Mouse (Mus musculus) adipocyte (in vitro differentiated cells): Measurements from ENCODE around the gene Mia2.

Source experiments
- DNase-seq: peaks from one replicate; pipeline ENCODE4 v3.0.0-alpha.2; 2016; ENCODE audit warnings: low spot score

Gene Mia2

GRCm38 (mm10) chr12:59166557-59166956 lies 71.0 kb downstream of the Mia2 start:
- DNase-seq = no peak

DNA sequence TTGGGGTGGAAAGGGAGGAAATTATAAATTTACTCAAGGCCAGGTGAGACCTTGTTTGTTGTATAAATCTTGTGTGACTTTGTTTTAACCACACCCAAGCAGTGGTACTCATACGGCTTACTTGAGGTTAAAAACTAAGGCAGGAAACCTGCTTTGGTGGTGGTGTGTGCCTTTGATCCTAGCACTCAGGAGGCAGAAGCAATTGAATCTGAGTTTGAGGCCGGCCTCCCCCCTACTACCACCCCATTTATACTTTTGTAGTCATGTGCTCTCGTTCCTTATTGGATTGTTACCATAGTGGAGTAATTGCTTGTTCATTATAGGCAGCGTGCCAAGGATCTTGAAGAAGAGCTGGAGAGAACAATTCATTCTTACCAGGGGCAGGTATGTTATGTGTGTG lies 74.3 kb downstream of the Mia2 start:
- DNase-seq = no peak

GRCm38 (mm10) chr12:59177814-59178213 lies 82.2 kb downstream of the Mia2 start:
- no peak for DNase-seq

DNA sequence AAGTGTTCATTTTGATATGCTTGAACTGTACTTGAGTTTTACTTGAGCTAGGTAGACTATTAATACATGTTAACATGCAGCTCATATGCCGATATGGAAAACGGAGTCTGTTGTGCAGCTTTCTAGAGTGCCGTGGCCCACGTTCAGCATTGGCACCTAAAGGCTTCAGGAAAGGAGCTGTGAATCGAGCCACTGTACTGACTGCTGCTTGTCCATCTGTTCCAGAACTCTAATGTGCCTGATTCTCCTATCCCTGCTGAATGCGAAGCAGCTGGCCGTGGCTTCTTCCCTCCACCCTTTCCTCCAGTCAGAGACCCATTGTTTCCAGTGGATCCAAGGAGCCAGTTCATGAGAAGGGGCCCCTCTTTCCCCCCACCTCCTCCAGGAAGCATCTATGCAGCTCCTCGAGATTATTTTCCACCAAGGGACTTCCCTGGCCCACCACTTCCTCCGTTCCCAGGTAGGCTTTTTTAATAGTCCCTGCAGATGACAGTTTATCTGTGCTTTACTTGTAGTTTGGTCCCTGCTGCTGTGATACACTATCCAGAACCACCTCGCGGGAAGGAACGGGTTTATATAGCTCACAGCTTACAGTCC lies 92.6 kb downstream of the Mia2 start:
- no peak for DNase-seq

DNA sequence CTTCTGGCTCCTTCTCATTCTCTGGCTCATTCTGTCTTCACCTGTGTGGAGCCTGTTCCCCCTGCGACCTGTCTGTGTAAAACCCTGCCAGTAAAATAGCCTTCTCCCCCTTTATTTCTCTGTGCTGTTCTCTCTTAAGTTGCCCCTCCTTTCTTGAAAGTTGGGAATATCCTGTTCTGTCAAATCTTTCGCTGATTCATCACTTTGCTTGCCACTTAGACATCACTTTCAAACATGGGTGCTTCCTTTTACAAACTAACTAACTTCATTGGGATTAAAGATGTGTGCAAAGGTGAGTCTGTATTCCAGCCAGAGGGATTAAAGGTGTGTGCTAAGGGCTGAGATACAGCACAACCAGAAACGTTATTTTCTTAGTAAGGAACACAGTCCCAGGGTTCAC lies 98.0 kb downstream of the Mia2 start:
- DNase-seq = no peak

DNA sequence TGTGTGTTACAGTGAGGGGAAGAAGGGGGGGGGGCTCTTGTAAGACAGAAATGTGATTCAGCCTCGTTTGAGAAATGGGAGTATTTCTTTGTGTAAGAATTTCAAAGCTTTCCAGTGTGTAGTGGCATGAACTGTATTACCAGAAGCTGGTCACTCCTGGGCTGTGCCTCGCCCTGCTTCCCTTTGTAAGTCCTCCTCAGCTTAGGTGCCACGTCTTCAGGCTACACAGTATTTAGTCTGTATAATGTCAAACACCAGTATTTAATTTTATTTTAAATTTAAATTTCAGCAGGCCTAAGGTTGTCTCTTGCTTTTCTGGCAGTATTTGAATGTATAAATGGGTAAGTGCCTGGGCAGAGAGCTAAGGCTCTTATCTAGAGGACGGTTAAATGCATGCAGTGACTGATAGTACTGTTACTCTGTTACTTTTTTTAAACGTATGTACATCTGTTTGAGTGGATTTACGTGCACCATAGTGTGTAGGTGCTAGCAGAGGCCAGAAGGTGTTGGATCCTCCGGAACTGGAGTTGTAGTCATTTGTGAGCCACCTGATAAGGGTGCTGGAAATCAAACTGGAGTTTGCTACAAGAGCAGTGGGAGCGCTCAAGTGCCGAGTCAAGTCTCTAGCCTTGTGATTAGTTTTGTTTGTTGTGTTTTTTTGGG lies 98.9 kb downstream of the Mia2 start:
- DNase-seq = no peak

DNA sequence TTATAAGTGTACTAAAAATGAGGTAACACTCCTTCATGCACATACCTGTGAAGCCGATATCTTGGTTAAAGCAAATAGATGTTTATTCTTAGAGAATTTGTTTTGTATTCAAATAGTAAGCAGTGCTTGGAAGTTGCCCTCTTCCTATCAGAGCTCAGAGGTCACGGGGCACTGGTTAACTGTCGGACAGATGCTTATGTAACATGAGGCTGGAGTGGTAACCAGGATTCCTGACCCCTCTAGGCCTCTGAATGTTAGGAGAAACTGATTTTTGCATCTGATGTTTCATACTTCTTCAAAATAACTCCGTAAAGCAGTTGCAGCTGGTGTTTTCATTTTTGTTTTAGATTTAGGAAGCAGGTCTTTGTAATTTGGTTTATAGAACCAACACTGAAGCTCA lies 99.5 kb downstream of the Mia2 start:
- DNase-seq = no peak

- DNase-seq = no peak
Measured at GRCm38 (mm10) chr12:59195941-59196340, 100.3 kb downstream of the Mia2 start.

DNA sequence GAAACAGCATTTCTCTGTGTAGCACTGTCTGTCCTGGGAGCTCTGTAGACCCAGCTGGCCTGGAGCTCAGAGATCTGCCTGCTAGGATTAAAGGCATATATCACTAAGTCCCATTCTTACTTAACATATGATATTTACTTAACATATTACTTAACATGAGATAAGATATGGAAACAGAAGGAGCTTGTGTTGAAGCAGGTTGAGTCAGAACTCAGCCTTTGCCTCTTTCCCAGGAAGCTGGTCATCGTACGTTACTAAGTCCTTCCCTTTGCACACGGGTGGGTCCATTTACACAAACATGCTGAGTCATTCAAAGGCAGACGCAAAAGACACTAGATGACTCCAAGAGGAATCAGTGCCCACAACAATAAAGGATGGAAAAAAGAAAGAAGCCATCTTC lies 103.2 kb downstream of the Mia2 start:
- no peak for DNase-seq

- DNase-seq = no peak
Measured at GRCm38 (mm10) chr12:59199361-59199760, 103.8 kb downstream of the Mia2 start.

DNA sequence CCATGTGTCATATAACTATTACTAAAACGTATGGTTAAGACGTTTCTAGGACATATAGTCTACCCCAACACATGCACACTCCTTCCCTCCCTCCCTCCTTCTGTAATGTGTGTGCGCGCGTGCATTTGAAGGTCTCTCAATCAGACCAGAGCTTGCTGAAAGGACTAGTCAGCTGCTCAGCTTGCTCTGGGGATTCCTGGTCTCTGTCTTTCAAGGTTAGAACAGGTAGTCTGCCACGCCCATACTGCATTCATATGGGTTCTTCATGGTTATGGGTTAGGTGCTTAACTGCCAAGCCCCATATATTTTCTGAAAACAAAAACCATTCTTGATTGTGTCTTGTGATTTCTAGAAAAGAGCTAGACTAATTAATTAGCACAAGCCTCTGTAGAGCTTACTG lies 110.0 kb downstream of the Mia2 start:
- no peak for DNase-seq

GRCm38 (mm10) chr12:59206208-59206999 lies 110.8 kb downstream of the Mia2 start:
- DNase-seq = no peak

DNA sequence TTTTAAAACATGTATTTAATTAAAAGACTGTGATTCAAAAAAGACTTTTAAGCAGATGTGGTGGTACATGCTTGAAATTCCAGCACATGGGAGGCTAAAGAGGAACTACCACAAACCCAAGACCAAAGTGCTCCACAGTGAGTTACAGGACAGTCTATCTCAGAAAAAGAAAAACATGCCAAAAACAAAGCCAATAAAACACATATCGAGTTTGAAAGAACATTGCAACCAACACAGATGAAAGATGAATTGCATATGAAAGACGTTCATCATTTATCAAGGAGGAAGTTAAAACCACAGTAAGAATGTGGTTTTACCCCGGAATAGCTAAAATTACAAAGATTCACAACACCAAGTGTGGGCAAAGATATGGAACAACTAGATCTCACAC lies 111.4 kb downstream of the Mia2 start:
- no peak for DNase-seq

GRCm38 (mm10) chr12:59207814-59208213 lies 112.2 kb downstream of the Mia2 start:
- no peak for DNase-seq

GRCm38 (mm10) chr12:59216176-59216575 lies 120.6 kb downstream of the Mia2 start:
- no peak for DNase-seq

- no peak for DNase-seq
Measured at GRCm38 (mm10) chr12:59216676-59217266, 121.2 kb downstream of the Mia2 start.

GRCm38 (mm10) chr12:59217331-59217730 lies 121.7 kb downstream of the Mia2 start:
- DNase-seq = no peak

- peak; percentile 18 for DNase-seq
Measured at GRCm38 (mm10) chr12:59218640-59219321, 123.2 kb downstream of the Mia2 start.

DNA sequence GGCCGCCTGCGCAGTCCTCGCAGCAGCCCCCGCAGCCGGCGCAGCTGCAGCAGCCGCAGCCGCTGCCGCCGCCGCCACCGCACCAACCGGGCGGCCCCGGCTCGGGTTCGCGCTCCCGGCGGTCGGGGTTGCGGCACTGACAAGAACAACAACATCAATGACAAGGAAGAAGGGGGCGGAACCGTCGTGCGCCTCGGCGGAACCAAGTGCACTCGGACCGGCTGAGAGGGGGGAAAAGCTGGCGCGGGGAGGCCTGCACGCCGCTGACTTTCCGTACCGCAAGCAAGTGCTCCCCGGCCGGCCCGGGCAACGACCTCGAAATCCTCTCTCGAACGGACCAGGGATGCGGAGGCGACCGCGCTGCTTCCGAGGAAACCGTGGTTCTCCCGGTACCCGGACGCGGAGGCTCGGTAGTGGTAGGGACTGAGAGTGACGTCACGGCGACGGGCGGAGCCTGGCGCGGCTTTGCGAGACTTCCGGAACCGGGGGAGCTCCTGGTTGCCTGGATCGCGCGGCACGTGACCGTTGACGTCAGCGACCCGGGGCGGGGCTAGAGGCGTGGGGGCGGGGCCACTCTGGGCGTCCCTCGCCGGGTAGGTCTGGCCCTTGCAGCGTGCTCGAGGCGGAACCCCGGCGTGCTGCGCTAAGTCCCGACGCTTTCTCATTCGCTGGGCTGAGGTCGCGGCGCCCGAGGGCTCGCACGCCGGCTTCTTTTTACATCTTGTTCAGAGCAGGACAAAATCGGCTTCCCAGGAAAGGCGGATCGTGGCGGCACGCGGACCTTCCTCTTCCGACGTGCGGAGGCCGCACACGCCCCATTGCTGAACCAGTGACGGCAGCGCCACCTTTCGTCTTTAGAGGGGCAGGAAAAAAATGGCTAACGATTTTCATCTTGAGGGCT lies 124.0 kb downstream of the Mia2 start, which contains the start of gene Fbxo33:
Gene Fbxo33, minus strand, starts transcription at position 401 of the 901 bp plus-strand sequence.
- peak; percentile 97 for DNase-seq

DNA sequence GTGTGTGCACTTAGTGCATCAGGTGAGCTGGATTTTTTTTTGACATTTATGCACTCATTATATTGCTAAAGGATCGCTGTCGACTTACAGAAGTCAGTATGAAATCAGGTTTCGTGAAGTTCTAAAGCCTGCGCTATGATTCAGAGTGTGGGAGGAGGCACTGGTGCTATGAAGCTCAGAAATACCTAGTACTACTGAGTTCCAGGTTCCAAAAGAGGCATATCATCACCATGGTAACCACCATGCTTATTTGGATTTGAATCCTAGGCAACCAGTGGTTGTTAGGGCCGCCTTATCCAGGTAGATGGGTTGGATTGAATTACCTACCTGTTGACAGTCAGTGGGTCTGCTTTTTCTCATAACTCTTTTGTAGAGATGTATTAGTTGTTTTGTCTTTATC lies 132.8 kb downstream of the Mia2 start:
- no peak for DNase-seq

- DNase-seq = no peak
Measured at GRCm38 (mm10) chr12:59238434-59238833, 142.8 kb downstream of the Mia2 start.
